Mouse (Mus musculus): Measurements from ENCODE around the gene Map4k5.

GRCm38 (mm10) chr12:69877842-69878363 is 15.1 kb downstream of the Map4k5 start:
- TF ChIP-seq POLR2A (IDR thresholded peaks at IDR 0.05; ENCODE audit: borderline replicate concordance, extremely low read depth, insufficient read depth, insufficient read length, poor library complexity, severe bottlenecking) (no peak), CTCF (IDR thresholded peaks at IDR 0.05; ENCODE audit: borderline replicate concordance, extremely low read depth, insufficient read depth, insufficient read length) (no peak)

Measured in brain, embryonic 14.5 days (tissue).